Mouse (Mus musculus) myocyte (in vitro differentiated cells): ENCODE measurements at regions not wholly inside any gene's neighbourhood (a gene's known extent, or its start where the extent isn't known, plus 50 kb on each side); places are given as distances from the start of the nearest gene placed in this dataset.

Experiments used
- H3K27me3 ChIP-seq: one replicate; pipeline ENCODE4 v1.6.1; 2011; ENCODE audit not compliant: control insufficient read depth, insufficient read depth, insufficient read length
- H3K36me3 ChIP-seq: one replicate; pipeline ENCODE4 v1.6.1; 2011; ENCODE audit not compliant: control insufficient read depth, insufficient read depth
- H3K4me2 ChIP-seq: one replicate; pipeline ENCODE4 v1.6.1; 2011; ENCODE audit warnings: low read depth, control low read depth
- H3K4me3 ChIP-seq: one replicate; pipeline ENCODE4 v1.5.1; 2011; ENCODE audit warnings: mild to moderate bottlenecking, control low read depth, moderate library complexity
- H3K79me2 ChIP-seq: one replicate; pipeline ENCODE4 v1.6.1; 2011; ENCODE audit not compliant: control insufficient read depth, insufficient read depth
- H3ac ChIP-seq: one replicate; pipeline ENCODE4 v1.6.1; 2011; ENCODE audit not compliant: control insufficient read depth, insufficient read length
- CEBPB ChIP-seq: IDR thresholded peaks from 2 replicates; pipeline ENCODE4 v1.6.1; 2011; ENCODE audit warnings: mild to moderate bottlenecking, moderate library complexity; ENCODE audit not compliant: poor library complexity, insufficient read depth, severe bottlenecking
- E2F4 ChIP-seq: IDR thresholded peaks from one replicate; pipeline ENCODE4 v1.6.1; 2011; ENCODE audit warnings: mild to moderate bottlenecking, control low read depth, moderate library complexity; ENCODE audit not compliant: insufficient read depth
- MAX ChIP-seq: IDR thresholded peaks from one replicate; pipeline ENCODE4 v1.6.1; 2011; ENCODE audit warnings: low read depth, mild to moderate bottlenecking, control low read depth
- MYOD1 ChIP-seq, 3 experiments: IDR thresholded peaks; one replicate each; pipeline ENCODE4 v1.6.1; 2011; ENCODE audit warnings: control low read depth in 2 of 3, low read depth in 2 of 3, mild to moderate bottlenecking in 2 of 3, moderate library complexity in 1 of 3; ENCODE audit not compliant: insufficient read length in 2 of 3, control insufficient read depth in 1 of 3
- MYOG ChIP-seq, 3 experiments: IDR thresholded peaks; one replicate each; pipeline ENCODE4 v1.6.1; 2011; ENCODE audit warnings: control low read depth in 2 of 3, low read depth in 2 of 3, mild to moderate bottlenecking in 2 of 3; ENCODE audit not compliant: insufficient read length in 2 of 3, control insufficient read depth in 1 of 3, insufficient read depth in 1 of 3
- POLR2A ChIP-seq: IDR thresholded peaks from one replicate; pipeline ENCODE4 v1.6.1; 2011; ENCODE audit warnings: low read depth, mild to moderate bottlenecking, control low read depth, moderate library complexity; ENCODE audit not compliant: insufficient read length
- POLR2AphosphoS2 ChIP-seq: IDR thresholded peaks from one replicate; pipeline ENCODE4 v1.6.1; 2011; ENCODE audit warnings: low read depth, control low read depth; ENCODE audit not compliant: insufficient read length
- REST ChIP-seq: IDR thresholded peaks from one replicate; pipeline ENCODE4 v1.6.1; 2011; ENCODE audit warnings: mild to moderate bottlenecking, control low read depth, moderate library complexity; ENCODE audit not compliant: insufficient read depth, insufficient read length
- SRF ChIP-seq: IDR thresholded peaks from one replicate; pipeline ENCODE4 v1.6.1; 2011; ENCODE audit warnings: low read depth; ENCODE audit not compliant: control insufficient read depth, insufficient read length
- TCF12 ChIP-seq: IDR thresholded peaks from one replicate; pipeline ENCODE4 v1.6.1; 2011; ENCODE audit warnings: mild to moderate bottlenecking, control low read depth; ENCODE audit not compliant: poor library complexity, insufficient read depth, severe bottlenecking
- TCF3 ChIP-seq: IDR thresholded peaks from one replicate; pipeline ENCODE4 v1.6.1; 2011; ENCODE audit warnings: low read depth, control low read depth; ENCODE audit not compliant: insufficient read length
- USF1 ChIP-seq: IDR thresholded peaks from one replicate; pipeline ENCODE4 v1.6.1; 2011; ENCODE audit warnings: low read depth, mild to moderate bottlenecking, control low read depth, moderate library complexity

GRCm38 (mm10) chr6:93371341-93371740 is 428.0 kb upstream of the Adamts9 start:
- Histone ChIP-seq H3K4me2 (no peak overlapping the region), H3K36me3 (no peaks in the 10 kb centered on the region), H3K4me3 (no peak overlapping the region), H3K79me2 (no peaks in the 10 kb centered on the region), H3K27me3 (no peaks in the 10 kb centered on the region), H3ac (no peak overlapping the region)
- TF ChIP-seq POLR2A (no peak), SRF (no peak), MYOG (IDR thresholded peaks at IDR 0.05; ENCODE audit: control insufficient read depth in 1 of 3, insufficient read depth in 1 of 3, insufficient read length in 2 of 3, low read depth in 2 of 3) (no peak), POLR2AphosphoS2 (no peak), MYOD1 (IDR thresholded peaks at IDR 0.05; ENCODE audit: control insufficient read depth in 1 of 3, insufficient read length in 2 of 3, low read depth in 2 of 3) (no peak), E2F4 (no peak), REST (no peak), USF1 (no peak), TCF12 (no peak), TCF3 (no peak), MAX (no peak), CEBPB (no peak)

- Histone ChIP-seq H3ac (no peak overlapping the region), H3K27me3 (no peaks in the 10 kb centered on the region), H3K79me2 (no peaks in the 10 kb centered on the region), H3K4me2 (no peak overlapping the region), H3K4me3 (no peak overlapping the region), H3K36me3 (no peaks in the 10 kb centered on the region)
- TF ChIP-seq USF1 (no peak), TCF12 (no peak), MAX (no peak), POLR2AphosphoS2 (no peak), POLR2A (no peak), CEBPB (no peak), SRF (no peak), MYOD1 (IDR thresholded peaks at IDR 0.05; ENCODE audit: control insufficient read depth in 1 of 3, insufficient read length in 2 of 3, low read depth in 2 of 3) (no peak), TCF3 (no peak), REST (no peak), E2F4 (no peak), MYOG (IDR thresholded peaks at IDR 0.05; ENCODE audit: control insufficient read depth in 1 of 3, insufficient read depth in 1 of 3, insufficient read length in 2 of 3, low read depth in 2 of 3) (no peak)
These were observed 420.6 kb upstream of the Adamts9 start for GRCm38 (mm10) chr6:93363846-93364245.

- Histone ChIP-seq H3K4me3 (no peak overlapping the region), H3K27me3 (no peaks in the 10 kb centered on the region), H3K36me3 (no peaks in the 10 kb centered on the region), H3K4me2 (no peak overlapping the region), H3ac (no peak overlapping the region), H3K79me2 (no peaks in the 10 kb centered on the region)
- no peak for TF ChIP-seq POLR2A
- TF ChIP-seq POLR2AphosphoS2 = no peak
- TF ChIP-seq E2F4 = no peak
- no peak for TF ChIP-seq REST
- TF ChIP-seq MYOD1 (IDR thresholded peaks at IDR 0.05; ENCODE audit: control insufficient read depth in 1 of 3, insufficient read length in 2 of 3, low read depth in 2 of 3) = no peak
- TF ChIP-seq SRF = no peak
- TF ChIP-seq TCF12 = no peak
- TF ChIP-seq USF1 = no peak
- no peak for TF ChIP-seq TCF3
- TF ChIP-seq MAX = no peak
- TF ChIP-seq CEBPB = no peak
- no peak for TF ChIP-seq MYOG (IDR thresholded peaks at IDR 0.05; ENCODE audit: control insufficient read depth in 1 of 3, insufficient read depth in 1 of 3, insufficient read length in 2 of 3, low read depth in 2 of 3)
These were observed 410.2 kb upstream of the Adamts9 start for GRCm38 (mm10) chr6:93353353-93354125.

GRCm38 (mm10) chr6:93349936-93350700 is 406.8 kb upstream of the Adamts9 start:
- TF ChIP-seq SRF = no peak
- no peak for TF ChIP-seq TCF12
- TF ChIP-seq MAX = no peak
- TF ChIP-seq TCF3 = no peak
- no peak for TF ChIP-seq E2F4
- no peak for TF ChIP-seq REST
- TF ChIP-seq CEBPB = no peak
- no peak for TF ChIP-seq USF1
- TF ChIP-seq POLR2AphosphoS2 = no peak
- no peak for TF ChIP-seq POLR2A
- TF ChIP-seq MYOG (IDR thresholded peaks at IDR 0.05; ENCODE audit: control insufficient read depth in 1 of 3, insufficient read depth in 1 of 3, insufficient read length in 2 of 3, low read depth in 2 of 3) = no peak
- no peak for TF ChIP-seq MYOD1 (IDR thresholded peaks at IDR 0.05; ENCODE audit: control insufficient read depth in 1 of 3, insufficient read length in 2 of 3, low read depth in 2 of 3)
- no peaks in the 10 kb centered on the region for H3K79me2 ChIP-seq
- H3ac ChIP-seq = no peak overlapping the region
- no peaks in the 10 kb centered on the region for H3K36me3 ChIP-seq
- no peak overlapping the region for H3K4me2 ChIP-seq
- no peak overlapping the region for H3K4me3 ChIP-seq
- no peaks in the 10 kb centered on the region for H3K27me3 ChIP-seq
